Mouse (Mus musculus) gastrocnemius, adult 2 months (tissue): ENCODE measurements at regions not wholly inside any gene's neighbourhood (a gene's known extent, or its start where the extent isn't known, plus 50 kb on each side); places are given as distances from the start of the nearest gene placed in this dataset.

Source experiments
- DNase-seq: peaks from one replicate; pipeline ENCODE4 v3.0.0; 2022
- H3K27ac ChIP-seq: fragments of 200-600 bp; 2 replicates; pipeline ENCODE4 v1.8.1; 2022; ENCODE audit warnings: mild to moderate bottlenecking
- H3K4me3 ChIP-seq: fragments of 200-600 bp; 2 replicates; pipeline ENCODE4 v1.8.1; 2022; ENCODE audit warnings: mild to moderate bottlenecking, moderate library complexity
- CTCF ChIP-seq: fragments of 200-600 bp; IDR thresholded peaks from 2 replicates; pipeline ENCODE4 v1.8.1; 2022; ENCODE audit warnings: antibody characterized with exemption, mild to moderate bottlenecking, moderate library complexity
- intact Hi-C: fragments of 180-260 bp; cut with DNase I; formaldehyde crosslinking; loops from one replicate; pipeline ENCODE4 v1.15.1; 2025

DNA sequence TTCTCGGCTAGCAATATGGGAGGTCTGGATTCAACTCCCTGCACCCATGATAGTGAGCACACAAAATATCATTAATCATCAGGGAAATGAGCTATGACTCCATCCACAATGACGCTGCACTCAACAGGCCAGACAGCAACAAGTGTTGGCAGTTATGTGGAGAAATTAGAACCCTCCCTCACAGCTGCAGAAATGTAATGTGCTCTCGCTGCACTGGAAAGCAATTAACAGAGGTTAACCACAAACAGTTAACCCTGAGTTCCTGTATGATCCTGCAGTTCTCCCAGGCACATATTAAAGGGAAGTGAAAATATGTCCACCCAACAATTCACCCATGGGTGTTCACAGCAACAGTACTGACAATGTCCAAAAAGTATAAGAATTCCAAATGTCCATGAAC is 54.0 kb upstream of the Jade2 start:
- intact Hi-C loops = no loop called here
- no peak for TF ChIP-seq CTCF
- no peak overlapping the region for H3K4me3 ChIP-seq
- H3K27ac ChIP-seq = no peak overlapping the region
- DNase-seq = no peak

DNA sequence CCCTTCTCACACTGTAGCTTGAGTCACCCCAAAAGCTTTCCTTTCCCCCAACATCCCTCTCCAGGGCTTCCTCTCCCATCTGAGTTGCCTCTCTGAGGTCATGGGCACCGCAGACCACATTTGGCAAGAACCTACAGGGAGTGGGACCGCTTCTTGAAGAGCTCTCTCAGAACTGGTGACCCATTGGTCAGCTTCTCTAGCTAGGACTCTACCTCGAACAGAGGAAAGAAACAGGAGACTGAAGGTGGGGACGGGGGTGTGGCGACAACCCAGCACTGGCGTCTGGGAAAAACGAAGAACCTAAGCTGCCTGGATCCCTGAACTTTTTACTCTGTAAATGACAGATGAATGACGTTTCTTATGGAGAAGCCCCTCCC is 51.8 kb upstream of the Cdkn2aipnl start:
- Histone ChIP-seq H3K27ac (peak overlapping the region; percentile 99), H3K4me3 (peak overlapping the region; percentile 70)
- no peak for DNase-seq
- TF ChIP-seq CTCF = no peak
- intact Hi-C loops = loop anchor here (1.0 to 5.0 kb wide), 4 partner anchors 38 to 93 kb away; partner anchors contain the start of gene Cdkn2aipnl

DNA sequence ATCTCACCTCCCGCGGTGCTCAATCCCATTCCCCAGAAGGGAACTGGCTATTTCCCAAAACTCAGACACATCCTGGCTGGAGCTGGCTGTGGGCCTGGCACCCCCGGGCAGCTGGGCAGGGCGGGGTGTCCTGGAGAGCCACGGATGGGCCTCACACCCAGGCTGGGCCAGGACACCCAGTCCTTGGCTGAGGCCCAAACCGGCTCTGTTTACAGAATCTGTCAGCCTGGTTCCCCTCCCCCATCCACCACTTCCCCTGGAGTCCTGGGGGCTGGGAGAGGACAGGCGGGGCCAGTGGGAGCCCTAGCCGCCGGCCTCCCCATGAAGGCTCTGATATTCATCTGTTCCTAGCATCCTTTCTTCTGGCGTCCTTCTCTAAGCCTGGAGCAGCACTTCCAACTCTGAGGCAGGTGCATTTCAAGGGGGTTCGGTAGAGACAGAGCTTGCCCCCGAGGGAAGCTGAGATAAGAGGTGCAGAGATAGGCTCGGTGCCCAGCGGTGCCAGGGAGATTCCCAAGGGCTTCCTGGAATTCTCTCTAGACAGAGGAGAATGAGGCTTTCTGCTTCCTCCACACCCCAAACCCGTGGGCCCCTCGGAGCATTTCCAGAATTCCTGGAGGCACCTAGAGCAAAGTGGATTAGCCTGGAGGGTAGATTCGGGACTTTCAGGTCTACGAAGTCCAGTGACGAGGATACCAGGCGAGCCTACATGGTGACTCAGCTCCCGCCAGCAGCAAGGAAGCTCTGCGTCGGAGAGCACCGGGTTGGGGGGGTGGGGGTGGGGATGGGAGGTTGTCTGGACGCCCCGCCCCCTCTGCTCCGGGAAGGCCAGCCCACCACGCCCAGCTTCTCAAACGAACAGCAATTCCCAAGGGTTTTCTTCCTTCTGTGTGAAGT is 51.2 kb upstream of the Cdkn2aipnl start:
- Histone ChIP-seq H3K4me3 (peak overlapping the region; percentile 70), H3K27ac (peak overlapping the region; percentile 99)
- intact Hi-C loops = loop anchor here (1.0 to 5.0 kb wide), 4 partner anchors 39 to 94 kb away; partner anchors contain the start of gene Cdkn2aipnl
- DNase-seq = peak; percentile 100
- TF ChIP-seq CTCF = no peak
